Mouse (Mus musculus): ENCODE measurements around the gene Gm3248.
"Not testable (repeated sequence)": the region's sequence is repeated elsewhere in the genome, so short reads cannot be mapped to it uniquely, and the experiment has no call there.

Gm3248 gene

GRCm38 (mm10) chr14:5961635-5962034, at the start of gene Gm3248:
Gene Gm3248, minus strand, starts transcription at chr14:5961745.
- not testable (repeated sequence) for DNase-seq (ENCODE audit: low read depth)

- DNase-seq (ENCODE audit: low read depth): not testable (repeated sequence)
These were observed 25.6 kb upstream of the Gm3248 start for GRCm38 (mm10) chr14:5987136-5987535.

- not testable (repeated sequence) for DNase-seq (ENCODE audit: low read depth)
These were observed 17.5 kb upstream of the Gm3248 start, which contains the start of gene Gm3453 for GRCm38 (mm10) chr14:5979037-5979436. Gene Gm3453, minus strand, starts transcription at chr14:5979137.

GRCm38 (mm10) chr14:5962441-5962840, 896 bp upstream of the Gm3248 start:
- DNase-seq (ENCODE audit: low read depth): not testable (repeated sequence)

GRCm38 (mm10) chr14:5961102-5961501, 443 bp downstream of the Gm3248 start:
- DNase-seq (ENCODE audit: low read depth): not testable (repeated sequence)

GRCm38 (mm10) chr14:5960479-5960878, 1.1 kb downstream of the Gm3248 start:
- not testable (repeated sequence) for DNase-seq (ENCODE audit: low read depth)

GRCm38 (mm10) chr14:5923276-5923675, 38.3 kb downstream of the Gm3248 start:
- DNase-seq (ENCODE audit: low read depth): not testable (repeated sequence)

- not testable (repeated sequence) for DNase-seq (ENCODE audit: low read depth)
These were observed 43.1 kb downstream of the Gm3248 start for GRCm38 (mm10) chr14:5918330-5918942.

- not testable (repeated sequence) for DNase-seq (ENCODE audit: low read depth)
These were observed 47.8 kb downstream of the Gm3248 start for GRCm38 (mm10) chr14:5913701-5914100.

All from fibroblast of lung, adult 2 months (primary cell).